Mouse (Mus musculus): ENCODE data around the gene Gm17455. TPM values are rescaled to one million over a fixed set of nuclear protein-coding genes. Genes with fewer than 3 reads are reported as not detected.

Gm17455 gene
- polyA plus RNA-seq, 1 experiment from 2014 or later: 1.7 TPM

- no peak for DNase-seq (ENCODE audit: low spot score)
- ATAC-seq (replicated peaks; ENCODE audit: low FRiP score): no peak
- no peaks in the 10 kb centered on the region for H3K36me3 ChIP-seq (ENCODE audit: control insufficient read depth, insufficient read depth, low read length)
- H3K4me2 ChIP-seq (ENCODE audit: low read depth, low read length, severe bottlenecking): no peak overlapping the region
- no peaks in the 10 kb centered on the region for H3K9me3 ChIP-seq (ENCODE audit: control insufficient read depth, low read length)
- H3K4me3 ChIP-seq (ENCODE audit: low read depth, low read length): no peak overlapping the region
- WGBS: 82% methylated on average over 2 of the region's 2 CpGs
- no peaks in the 10 kb centered on the region for H3K27me3 ChIP-seq (ENCODE audit: control insufficient read depth, insufficient read depth, low read length)
- no peak overlapping the region for H3K9ac ChIP-seq (ENCODE audit: low read length)
- 0 out of 2 replicates have a peak, but pooled peaks cover 2% of the 10 kb centered on the region for H3K4me1 ChIP-seq (replicated peaks; ENCODE audit: control insufficient read depth, insufficient read depth, low read length)
- H3K27ac ChIP-seq (ENCODE audit: low read depth, low read length): no peak overlapping the region
These were observed 29.4 kb upstream of the Gm17455 start for GRCm38 (mm10) chr10:60370098-60370497.

GRCm38 (mm10) chr10:60370601-60371061 lies 28.9 kb upstream of the Gm17455 start:
- H3K36me3 ChIP-seq (ENCODE audit: control insufficient read depth, insufficient read depth, low read length): no peaks in the 10 kb centered on the region
- H3K4me2 ChIP-seq (ENCODE audit: low read depth, low read length, severe bottlenecking): no peak overlapping the region
- H3K4me1 ChIP-seq (replicated peaks; ENCODE audit: control insufficient read depth, insufficient read depth, low read length): 0 out of 2 replicates have a peak, but pooled peaks cover 2% of the 10 kb centered on the region
- DNase-seq (ENCODE audit: low spot score) (no peak), ATAC-seq (replicated peaks; ENCODE audit: low FRiP score) (no peak)
- no peaks in the 10 kb centered on the region for H3K9me3 ChIP-seq (ENCODE audit: control insufficient read depth, low read length)
- H3K9ac ChIP-seq (ENCODE audit: low read length): no peak overlapping the region
- WGBS: 84% methylated on average over 5 of the region's 5 CpGs
- no peaks in the 10 kb centered on the region for H3K27me3 ChIP-seq (ENCODE audit: control insufficient read depth, insufficient read depth, low read length)
- no peak overlapping the region for H3K27ac ChIP-seq (ENCODE audit: low read depth, low read length)
- no peak overlapping the region for H3K4me3 ChIP-seq (ENCODE audit: low read depth, low read length)

GRCm38 (mm10) chr10:60371596-60372386 lies 27.7 kb upstream of the Gm17455 start:
- no peak overlapping the region for H3K4me3 ChIP-seq (ENCODE audit: low read depth, low read length)
- DNase-seq (ENCODE audit: low spot score) (no peak), ATAC-seq (replicated peaks; ENCODE audit: low FRiP score) (no peak)
- H3K27ac ChIP-seq (ENCODE audit: low read depth, low read length): no peak overlapping the region
- H3K27me3 ChIP-seq (ENCODE audit: control insufficient read depth, insufficient read depth, low read length): no peaks in the 10 kb centered on the region
- 0 out of 2 replicates have a peak, but pooled peaks cover 2% of the 10 kb centered on the region for H3K4me1 ChIP-seq (replicated peaks; ENCODE audit: control insufficient read depth, insufficient read depth, low read length)
- no peaks in the 10 kb centered on the region for H3K9me3 ChIP-seq (ENCODE audit: control insufficient read depth, low read length)
- H3K36me3 ChIP-seq (ENCODE audit: control insufficient read depth, insufficient read depth, low read length): no peaks in the 10 kb centered on the region
- no peak overlapping the region for H3K9ac ChIP-seq (ENCODE audit: low read length)
- WGBS: 79% methylated on average over 5 of the region's 5 CpGs
- no peak overlapping the region for H3K4me2 ChIP-seq (ENCODE audit: low read depth, low read length, severe bottlenecking)

GRCm38 (mm10) chr10:60373543-60373936 lies 26.0 kb upstream of the Gm17455 start:
- 63% methylated on average over 6 of the region's 6 CpGs for WGBS
- H3K4me3 ChIP-seq (ENCODE audit: low read depth, low read length): no peak overlapping the region
- H3K9me3 ChIP-seq (ENCODE audit: control insufficient read depth, low read length): no peaks in the 10 kb centered on the region
- no peak for DNase-seq (ENCODE audit: low spot score)
- no peak overlapping the region for H3K9ac ChIP-seq (ENCODE audit: low read length)
- no peak overlapping the region for H3K4me2 ChIP-seq (ENCODE audit: low read depth, low read length, severe bottlenecking)
- H3K36me3 ChIP-seq (ENCODE audit: control insufficient read depth, insufficient read depth, low read length): no peaks in the 10 kb centered on the region
- no peak overlapping the region for H3K27ac ChIP-seq (ENCODE audit: low read depth, low read length)
- ATAC-seq (replicated peaks; ENCODE audit: low FRiP score): no peak
- no peaks in the 10 kb centered on the region for H3K27me3 ChIP-seq (ENCODE audit: control insufficient read depth, insufficient read depth, low read length)
- H3K4me1 ChIP-seq (replicated peaks; ENCODE audit: control insufficient read depth, insufficient read depth, low read length): 0 out of 2 replicates have a peak, but pooled peaks cover 2% of the 10 kb centered on the region

GRCm38 (mm10) chr10:60373937-60374578 lies 25.5 kb upstream of the Gm17455 start:
- Histone ChIP-seq H3K27ac (ENCODE audit: low read depth, low read length) (no peak overlapping the region), H3K4me3 (ENCODE audit: low read depth, low read length) (no peak overlapping the region), H3K36me3 (ENCODE audit: control insufficient read depth, insufficient read depth, low read length) (no peaks in the 10 kb centered on the region), H3K4me2 (ENCODE audit: low read depth, low read length, severe bottlenecking) (no peak overlapping the region), H3K9me3 (ENCODE audit: control insufficient read depth, low read length) (no peaks in the 10 kb centered on the region), H3K9ac (ENCODE audit: low read length) (no peak overlapping the region), H3K4me1 (replicated peaks; ENCODE audit: control insufficient read depth, insufficient read depth, low read length) (0 out of 2 replicates have a peak, but pooled peaks cover 2% of the 10 kb centered on the region), H3K27me3 (ENCODE audit: control insufficient read depth, insufficient read depth, low read length) (no peaks in the 10 kb centered on the region)
- no peak for ATAC-seq (replicated peaks; ENCODE audit: low FRiP score)
- WGBS: 60% methylated on average over 8 of the region's 8 CpGs
- DNase-seq (ENCODE audit: low spot score): no peak

GRCm38 (mm10) chr10:60376704-60377103 lies 22.8 kb upstream of the Gm17455 start:
- Histone ChIP-seq H3K36me3 (ENCODE audit: control insufficient read depth, insufficient read depth, low read length) (no peaks in the 10 kb centered on the region), H3K27me3 (ENCODE audit: control insufficient read depth, insufficient read depth, low read length) (no peaks in the 10 kb centered on the region), H3K4me3 (ENCODE audit: low read depth, low read length) (no peak overlapping the region), H3K4me2 (ENCODE audit: low read depth, low read length, severe bottlenecking) (no peak overlapping the region), H3K9ac (ENCODE audit: low read length) (no peak overlapping the region), H3K4me1 (replicated peaks; ENCODE audit: control insufficient read depth, insufficient read depth, low read length) (0 out of 2 replicates have a peak, but pooled peaks cover 2% of the 10 kb centered on the region), H3K9me3 (ENCODE audit: control insufficient read depth, low read length) (no peaks in the 10 kb centered on the region), H3K27ac (ENCODE audit: low read depth, low read length) (no peak overlapping the region)
- WGBS: 92% methylated on average over 16 of the region's 16 CpGs
- no peak for DNase-seq (ENCODE audit: low spot score)
- ATAC-seq (replicated peaks; ENCODE audit: low FRiP score): no peak

GRCm38 (mm10) chr10:60379419-60379957 lies 20.0 kb upstream of the Gm17455 start:
- no peak for DNase-seq (ENCODE audit: low spot score)
- no peak for ATAC-seq (replicated peaks; ENCODE audit: low FRiP score)
- Histone ChIP-seq H3K9me3 (ENCODE audit: control insufficient read depth, low read length) (no peaks in the 10 kb centered on the region), H3K27ac (ENCODE audit: low read depth, low read length) (no peak overlapping the region), H3K36me3 (ENCODE audit: control insufficient read depth, insufficient read depth, low read length) (no peaks in the 10 kb centered on the region), H3K4me2 (ENCODE audit: low read depth, low read length, severe bottlenecking) (no peak overlapping the region), H3K27me3 (ENCODE audit: control insufficient read depth, insufficient read depth, low read length) (no peaks in the 10 kb centered on the region), H3K4me3 (ENCODE audit: low read depth, low read length) (no peak overlapping the region), H3K9ac (ENCODE audit: low read length) (no peak overlapping the region), H3K4me1 (replicated peaks; ENCODE audit: control insufficient read depth, insufficient read depth, low read length) (no peaks in the 10 kb centered on the region)
- WGBS: 82% methylated on average over 9 of the region's 9 CpGs

- Histone ChIP-seq H3K9me3 (ENCODE audit: control insufficient read depth, low read length) (no peaks in the 10 kb centered on the region), H3K4me2 (ENCODE audit: low read depth, low read length, severe bottlenecking) (no peak overlapping the region), H3K4me1 (replicated peaks; ENCODE audit: control insufficient read depth, insufficient read depth, low read length) (no peaks in the 10 kb centered on the region), H3K27ac (ENCODE audit: low read depth, low read length) (no peak overlapping the region), H3K27me3 (ENCODE audit: control insufficient read depth, insufficient read depth, low read length) (no peaks in the 10 kb centered on the region), H3K4me3 (ENCODE audit: low read depth, low read length) (no peak overlapping the region), H3K9ac (ENCODE audit: low read length) (no peak overlapping the region), H3K36me3 (ENCODE audit: control insufficient read depth, insufficient read depth, low read length) (no peaks in the 10 kb centered on the region)
- WGBS: 84% methylated on average over 3 of the region's 3 CpGs
- DNase-seq (ENCODE audit: low spot score): no peak
- no peak for ATAC-seq (replicated peaks; ENCODE audit: low FRiP score)
These were observed 19.3 kb upstream of the Gm17455 start for GRCm38 (mm10) chr10:60380229-60380628.

All from forebrain, embryonic 11.5 days (tissue).